Mouse (Mus musculus) heart, embryonic 16.5 days (tissue): Measurements from ENCODE around the gene Apoc1. TPM values are rescaled to one million over a fixed set of nuclear protein-coding genes. Genes with fewer than 3 reads are reported as not detected.

Experiments
- polyA plus RNA-seq: library from polyadenylated mRNA; unstranded; fragments of >200 nt; fragmentation: Nextera tagmentation; extraction: Ambion mirVana; gene quantifications from 2 replicates; pipeline ENCODE4 v1.2.1, GENCODE M21; 2015

Gene Apoc1
- polyA plus RNA-seq, 1 experiment from 2014 or later: 8.9 TPM

Other genes starting within 250 kb of the Apoc1 start
- gene Mark4, start 233.8 kb downstream of the Apoc1 start, polyA plus RNA-seq: 4.5 and 6.2 TPM in 2 replicates
- 0.50 and 0.59 TPM in 2 replicates for gene Exoc3l2, start 229.3 kb downstream of the Apoc1 start, polyA plus RNA-seq
- 1.6 and 1.7 TPM in 2 replicates for gene Bloc1s3, start 184.3 kb downstream of the Apoc1 start, polyA plus RNA-seq
- 73.2 and 83.4 TPM in 2 replicates for gene Trappc6a, start 184.3 kb downstream of the Apoc1 start, polyA plus RNA-seq
- 0.14 TPM in 1 of 2 replicates, not detected in the other for gene Nkpd1, start 174.8 kb downstream of the Apoc1 start, polyA plus RNA-seq
- 18.2 and 21.1 TPM in 2 replicates for gene Ppp1r37, start 129.6 kb downstream of the Apoc1 start, polyA plus RNA-seq
- gene Zfp296, start 115.4 kb downstream of the Apoc1 start, polyA plus RNA-seq: 0.24 and 0.66 TPM in 2 replicates
- gene Gemin7, start 115.1 kb downstream of the Apoc1 start, polyA plus RNA-seq: 125 and 127 TPM in 2 replicates
- gene Clasrp, start 88.2 kb downstream of the Apoc1 start, polyA plus RNA-seq: 31.9 and 35.1 TPM in 2 replicates
- gene Relb, start 63.2 kb downstream of the Apoc1 start, polyA plus RNA-seq: 8.3 and 12.4 TPM in 2 replicates
- gene Clptm1, start 27.6 kb downstream of the Apoc1 start, polyA plus RNA-seq: 74.3 and 81.9 TPM in 2 replicates
- 1.2 and 2.6 TPM in 2 replicates for gene Apoc2, start 14.7 kb downstream of the Apoc1 start, polyA plus RNA-seq
- 0.38 TPM in 1 of 2 replicates, not detected in the other for gene Gm44805, start 11.2 kb downstream of the Apoc1 start, polyA plus RNA-seq
- 0.22 and 0.37 TPM in 2 replicates for gene Apoc4, start 11.2 kb downstream of the Apoc1 start, polyA plus RNA-seq
- 588 and 662 TPM in 2 replicates for gene Apoe, start 6.5 kb upstream of the Apoc1 start, polyA plus RNA-seq
- 146 and 158 TPM in 2 replicates for gene Tomm40, start 22.8 kb upstream of the Apoc1 start, polyA plus RNA-seq
- 63.5 and 76.8 TPM in 2 replicates for gene Nectin2, start 57.8 kb upstream of the Apoc1 start, polyA plus RNA-seq
- gene Bcam, start 78.4 kb upstream of the Apoc1 start, polyA plus RNA-seq: 413 and 444 TPM in 2 replicates
- 1.2 and 2.0 TPM in 2 replicates for gene Cblc, start 104.1 kb upstream of the Apoc1 start, polyA plus RNA-seq
- gene Bcl3, start 130.1 kb upstream of the Apoc1 start, polyA plus RNA-seq: 3.1 and 4.1 TPM in 2 replicates
- not detected in 2 replicates for gene Gm19345, start 159.3 kb upstream of the Apoc1 start, polyA plus RNA-seq
- not detected in 2 replicates for gene Ceacam16, start 168.6 kb upstream of the Apoc1 start, polyA plus RNA-seq
- gene Ceacam19, start 195.3 kb upstream of the Apoc1 start, polyA plus RNA-seq: 0.04 TPM in 1 of 2 replicates, not detected in the other
- gene Pvr, start 228.5 kb upstream of the Apoc1 start, polyA plus RNA-seq: 17.6 and 19.0 TPM in 2 replicates